Mouse (Mus musculus): ENCODE measurements around the gene Abcc5. TPM values are rescaled to one million over a fixed set of nuclear protein-coding genes. Genes with fewer than 3 reads are reported as not detected.
"Not testable (repeated sequence)": the region's sequence is repeated elsewhere in the genome, so short reads cannot be mapped to it uniquely, and the experiment has no call there.

Abcc5 gene
- total RNA-seq, 1 experiment from 2014 or later, result 65.5 TPM

DNA sequence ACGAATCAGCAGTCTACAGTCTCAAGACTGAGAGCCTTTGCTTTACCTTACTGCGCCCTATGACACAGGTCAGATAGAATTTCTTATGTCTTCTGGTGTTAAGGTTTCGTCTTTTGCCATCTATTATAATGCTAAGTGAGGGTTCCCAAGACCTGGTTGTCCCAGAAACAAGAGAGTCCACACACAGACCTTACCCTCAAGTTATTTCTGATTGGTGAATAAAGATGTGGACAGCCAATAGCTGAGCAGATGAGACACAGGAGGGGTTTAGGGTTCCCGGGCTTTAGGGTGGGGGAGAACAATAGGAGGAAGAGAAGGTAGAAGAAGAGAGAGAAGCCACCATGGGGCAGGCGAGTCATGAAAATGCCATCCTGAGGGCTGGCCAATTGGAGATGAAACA, 50.9 kb downstream of the Abcc5 start:
- no peak for ATAC-seq (replicated peaks; ENCODE audit: insufficient number of reproducible peaks, low FRiP score, low TSS enrichment, poor library complexity, severe bottlenecking)

DNA sequence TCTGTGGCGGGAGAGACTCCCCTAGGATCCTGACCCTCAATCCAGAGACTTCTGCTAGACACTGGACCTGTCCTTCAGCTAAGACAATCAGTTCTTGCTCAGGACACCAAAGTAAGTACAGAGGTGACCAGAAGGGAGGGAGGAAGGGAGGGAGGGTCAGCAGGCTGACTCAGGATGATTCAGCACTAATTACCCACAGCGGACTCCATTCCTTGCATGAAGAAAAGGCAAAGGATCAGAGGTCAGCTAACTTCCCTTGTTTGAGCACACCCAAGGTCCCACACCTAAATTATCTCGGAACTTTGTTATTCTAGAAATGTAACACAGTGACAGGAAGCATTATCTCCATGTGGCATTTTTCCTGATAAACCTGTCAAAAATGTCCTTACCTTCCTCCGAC, 54.5 kb downstream of the Abcc5 start:
- no peak for ATAC-seq (replicated peaks; ENCODE audit: insufficient number of reproducible peaks, low FRiP score, low TSS enrichment, poor library complexity, severe bottlenecking)

DNA sequence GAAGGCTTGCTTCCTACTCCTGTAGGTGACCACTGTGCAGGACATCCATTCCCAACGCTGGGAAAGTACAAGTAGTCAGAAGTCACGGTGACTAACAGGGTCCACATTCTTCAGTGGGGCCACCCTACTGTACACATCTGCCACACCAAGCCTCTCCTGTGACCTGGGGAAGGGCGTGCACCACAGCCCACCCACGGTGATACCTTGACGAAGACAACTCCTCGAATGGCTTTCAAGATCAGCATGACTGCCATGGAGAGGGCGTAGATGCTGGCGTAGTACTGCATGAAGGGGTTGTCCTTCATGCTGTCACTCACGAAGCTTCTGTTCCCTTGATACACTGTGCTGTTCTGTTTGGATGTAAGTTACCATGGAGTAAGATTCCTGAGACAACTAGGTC, 58.0 kb downstream of the Abcc5 start:
- ATAC-seq (replicated peaks; ENCODE audit: insufficient number of reproducible peaks, low FRiP score, low TSS enrichment, poor library complexity, severe bottlenecking), result no peak

DNA sequence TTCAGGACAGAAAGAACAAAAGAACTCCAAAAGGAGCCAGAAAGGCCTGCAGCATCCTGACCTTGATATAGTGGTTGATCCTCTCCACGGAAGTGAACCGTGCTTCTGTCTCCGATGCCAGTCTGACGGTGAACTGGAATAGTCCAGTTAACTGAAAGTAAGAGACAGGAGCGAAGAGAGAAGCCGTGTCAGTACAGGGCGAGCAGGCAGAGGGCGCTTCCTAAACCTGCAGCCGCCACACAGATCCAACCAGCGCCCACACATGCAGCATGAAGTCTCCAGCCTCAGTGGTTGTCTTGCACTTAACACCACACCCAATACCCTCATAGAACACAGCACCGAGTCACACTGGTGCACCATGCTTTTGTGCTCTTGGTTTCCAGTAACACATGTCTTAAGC, 64.1 kb downstream of the Abcc5 start:
- ATAC-seq (replicated peaks; ENCODE audit: insufficient number of reproducible peaks, low FRiP score, low TSS enrichment, poor library complexity, severe bottlenecking), result no peak

DNA sequence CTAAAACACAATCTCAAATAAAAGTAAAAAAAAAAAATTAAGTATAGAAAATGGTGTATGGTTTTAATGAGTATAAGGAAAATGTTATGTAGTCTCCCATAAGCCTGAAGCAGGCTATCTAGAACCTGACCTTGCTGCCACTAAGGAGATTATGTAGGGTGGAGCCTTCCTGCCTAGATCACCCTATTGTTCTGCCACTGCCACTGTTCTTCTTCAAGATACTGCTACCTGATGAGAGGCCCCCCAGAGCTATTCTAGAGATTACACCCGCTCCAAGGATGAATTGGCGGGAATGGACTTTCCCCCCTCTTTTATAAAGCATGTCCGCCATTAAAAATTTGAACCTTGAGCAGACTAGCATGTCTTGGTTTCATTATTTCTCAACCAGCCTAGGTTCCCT, 64.7 kb downstream of the Abcc5 start:
- ATAC-seq (replicated peaks; ENCODE audit: insufficient number of reproducible peaks, low FRiP score, low TSS enrichment, poor library complexity, severe bottlenecking), result not testable (repeated sequence)

DNA sequence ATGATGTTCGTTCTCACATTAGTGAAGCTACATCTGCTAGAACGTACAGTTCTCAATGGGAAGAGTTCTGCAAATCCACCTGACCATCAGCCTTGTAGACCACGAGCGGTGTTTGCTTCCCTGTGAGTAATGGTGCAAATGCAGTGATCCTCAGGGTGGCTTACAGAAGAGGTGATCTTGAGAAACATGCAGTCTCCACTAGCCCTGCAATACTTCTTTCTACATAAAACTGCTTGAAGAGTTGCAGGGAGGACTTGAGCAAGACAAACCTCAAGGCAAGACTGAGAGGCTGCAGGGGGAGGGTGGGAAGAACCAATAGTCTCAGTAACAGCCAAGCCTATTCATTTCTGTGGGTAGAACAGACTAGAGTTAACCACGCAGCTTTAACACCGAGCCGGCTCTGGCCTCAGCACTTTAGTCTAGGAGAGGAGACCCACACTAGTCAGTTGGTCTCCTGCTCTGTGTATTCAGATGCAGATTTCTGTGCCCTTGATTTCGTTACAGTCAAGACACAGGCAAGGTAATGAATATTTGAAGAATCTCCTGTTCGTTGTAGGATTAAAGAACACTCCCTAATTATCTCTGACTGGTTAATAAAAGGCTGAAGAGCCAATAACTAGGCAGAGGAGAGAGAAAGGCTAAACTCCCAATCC, 66.4 kb downstream of the Abcc5 start:
- ATAC-seq (replicated peaks; ENCODE audit: insufficient number of reproducible peaks, low FRiP score, low TSS enrichment, poor library complexity, severe bottlenecking), result 0 out of 2 replicates have a peak, but pooled peaks have one; percentile 11

DNA sequence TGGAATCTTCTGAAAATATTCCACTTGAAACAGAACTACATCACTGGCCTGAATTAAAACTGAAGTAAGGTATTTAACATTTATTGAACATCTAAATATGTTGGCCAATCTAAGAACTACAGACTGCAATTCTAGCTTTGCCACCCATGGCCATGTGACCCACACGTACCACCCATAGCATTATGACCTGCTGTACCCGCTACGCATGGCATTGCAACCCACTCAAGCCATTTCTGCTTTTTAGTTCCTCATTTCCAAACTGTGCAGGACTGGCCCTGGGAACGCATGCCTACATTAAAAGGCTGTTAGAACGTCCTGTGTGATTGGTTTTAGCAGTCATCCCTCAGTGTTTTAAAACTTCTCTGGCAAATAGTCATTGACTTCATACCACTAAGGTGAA, 68.4 kb downstream of the Abcc5 start:
- ATAC-seq (replicated peaks; ENCODE audit: insufficient number of reproducible peaks, low FRiP score, low TSS enrichment, poor library complexity, severe bottlenecking), result peak; percentile 97

DNA sequence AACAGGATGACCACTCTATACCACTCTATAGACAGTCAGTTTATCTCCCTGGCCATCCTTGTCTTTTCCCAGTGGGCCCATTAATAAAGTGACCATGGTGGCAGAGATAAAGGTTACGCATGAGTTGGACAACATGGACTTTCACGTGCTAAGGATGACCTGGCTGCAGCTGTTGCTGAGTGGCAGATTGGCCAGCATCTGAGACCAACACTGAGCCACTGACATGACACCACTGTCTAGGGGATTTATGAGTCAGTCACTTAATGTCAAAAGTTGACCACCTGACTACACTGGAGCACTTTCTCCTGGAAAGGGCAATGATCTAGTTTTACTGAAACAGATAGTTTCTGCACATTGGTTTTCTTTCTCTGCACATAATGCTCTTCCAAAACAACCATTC, 71.4 kb downstream of the Abcc5 start:
- no peak for ATAC-seq (replicated peaks; ENCODE audit: insufficient number of reproducible peaks, low FRiP score, low TSS enrichment, poor library complexity, severe bottlenecking)

DNA sequence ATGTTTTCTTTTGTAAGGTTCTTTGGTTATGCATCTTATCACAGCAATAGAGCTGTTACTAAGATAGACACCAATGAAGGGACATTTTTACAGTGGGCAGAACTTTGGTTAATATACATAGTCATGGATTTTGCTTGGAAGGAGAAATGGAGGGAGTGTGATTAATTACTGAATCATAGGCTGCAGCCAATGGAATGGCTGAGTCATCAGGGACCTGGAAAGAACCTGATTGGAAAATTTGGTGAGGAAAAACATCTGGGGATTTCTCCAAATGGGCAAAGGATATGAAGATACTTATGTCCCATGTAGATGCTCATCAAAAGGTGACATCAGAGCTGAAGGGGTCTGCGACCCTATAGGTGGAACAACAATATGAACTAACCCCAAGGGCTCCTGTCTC, 72.2 kb downstream of the Abcc5 start:
- ATAC-seq (replicated peaks; ENCODE audit: insufficient number of reproducible peaks, low FRiP score, low TSS enrichment, poor library complexity, severe bottlenecking), result no peak

DNA sequence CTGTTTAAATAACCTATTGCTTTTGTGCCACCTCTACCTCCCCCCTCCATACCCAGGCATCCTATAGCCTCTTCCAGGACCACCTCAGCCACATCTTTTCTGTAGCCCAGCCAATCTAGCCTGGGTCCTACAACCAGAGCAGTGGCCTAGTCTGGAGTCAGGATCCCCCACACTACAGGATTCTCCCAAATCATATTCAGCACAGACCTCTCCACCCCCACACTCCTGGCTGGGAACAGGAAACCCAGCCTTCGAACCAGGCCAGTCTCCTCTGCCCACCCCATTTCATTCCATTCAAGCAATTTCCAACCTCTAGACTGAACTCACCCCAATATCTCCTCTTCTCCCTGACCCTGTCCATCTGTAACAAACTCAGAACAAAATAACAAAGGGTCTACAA, 80.7 kb downstream of the Abcc5 start:
- no peak for ATAC-seq (replicated peaks; ENCODE audit: insufficient number of reproducible peaks, low FRiP score, low TSS enrichment, poor library complexity, severe bottlenecking)

DNA sequence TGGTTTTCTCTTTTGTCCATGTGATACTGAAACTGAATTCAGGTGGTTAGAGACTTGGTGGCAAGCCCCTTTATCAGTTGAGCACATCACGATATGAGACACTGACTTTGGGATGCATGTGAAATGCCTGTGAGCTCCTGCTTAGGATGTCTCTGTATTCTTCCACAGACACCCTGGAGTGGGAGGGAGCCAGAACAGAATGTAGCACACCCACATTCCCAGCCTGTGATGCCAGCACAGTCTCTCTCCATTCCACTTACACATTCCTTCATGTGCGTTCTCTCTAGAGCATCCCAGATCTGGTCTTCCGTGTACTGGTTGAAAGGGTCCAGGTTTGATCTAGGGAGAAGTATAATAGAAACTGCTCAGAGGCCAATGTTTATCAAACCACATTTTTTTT, 87.6 kb downstream of the Abcc5 start:
- no peak for ATAC-seq (replicated peaks; ENCODE audit: insufficient number of reproducible peaks, low FRiP score, low TSS enrichment, poor library complexity, severe bottlenecking)

DNA sequence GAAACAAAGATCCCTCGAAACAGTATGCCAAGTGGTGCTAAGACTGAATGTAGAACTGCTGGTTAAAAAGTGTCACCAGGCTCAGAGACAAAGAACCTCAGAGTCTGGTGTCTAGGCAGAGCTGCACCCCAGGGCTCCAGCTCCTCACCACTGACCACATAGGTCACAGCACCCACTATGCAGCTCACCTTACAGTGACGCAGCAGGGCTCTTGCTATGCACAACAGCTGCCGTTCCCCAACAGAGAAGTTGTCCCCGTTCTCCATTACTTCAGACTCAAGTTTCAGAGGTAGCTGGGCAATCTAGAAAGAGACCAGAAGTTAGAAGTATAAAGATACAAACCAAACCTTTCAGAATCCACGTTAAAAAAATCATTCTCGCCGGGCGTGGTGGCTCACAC, 91.3 kb downstream of the Abcc5 start:
- ATAC-seq (replicated peaks; ENCODE audit: insufficient number of reproducible peaks, low FRiP score, low TSS enrichment, poor library complexity, severe bottlenecking), result no peak

DNA sequence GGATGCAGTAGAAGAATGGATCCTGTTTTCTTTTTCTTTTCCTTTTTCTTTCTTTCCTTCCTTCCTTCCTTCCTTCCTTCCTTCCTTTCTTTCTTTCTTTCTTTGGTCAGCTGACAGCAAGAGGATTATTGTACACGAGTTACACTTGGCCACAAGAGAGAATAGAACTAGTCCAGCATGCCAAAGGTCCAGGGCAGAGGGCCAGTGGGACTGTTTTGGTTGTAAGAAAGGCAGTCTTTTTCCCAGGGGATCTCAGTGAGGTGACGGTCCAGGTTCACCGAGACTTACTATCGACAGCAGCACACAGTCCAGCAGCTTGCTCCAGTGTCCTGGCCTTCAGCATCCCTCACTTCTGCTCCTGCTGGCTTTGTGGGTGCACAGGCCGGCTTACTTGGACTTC, 97.9 kb downstream of the Abcc5 start:
- no peak for ATAC-seq (replicated peaks; ENCODE audit: insufficient number of reproducible peaks, low FRiP score, low TSS enrichment, poor library complexity, severe bottlenecking)

DNA sequence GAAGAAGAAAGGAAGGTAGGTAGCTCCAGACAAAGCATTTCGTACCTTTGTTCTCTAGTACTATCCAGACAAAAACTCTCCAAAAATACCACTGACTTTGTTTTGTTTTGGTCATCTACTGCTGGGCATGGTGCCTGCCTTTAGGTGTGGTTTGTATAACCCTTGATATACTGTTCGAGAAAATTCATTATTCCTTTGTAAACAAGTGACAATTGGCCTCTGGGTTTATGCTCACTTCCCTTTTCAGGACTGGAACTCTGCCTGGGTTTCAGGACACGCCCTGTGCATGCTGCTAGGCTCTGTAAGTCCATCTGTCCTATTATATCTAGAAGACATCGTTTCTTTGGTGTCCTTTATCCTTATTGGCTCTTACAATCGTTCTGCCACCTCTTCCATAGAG, 100.9 kb downstream of the Abcc5 start, which contains the start of gene Cyp2ab1:
TSS of gene Cyp2ab1 (minus strand) at position 119 of the 400 bp plus-strand sequence.
- peak; percentile 79 for ATAC-seq (replicated peaks; ENCODE audit: insufficient number of reproducible peaks, low FRiP score, low TSS enrichment, poor library complexity, severe bottlenecking)

DNA sequence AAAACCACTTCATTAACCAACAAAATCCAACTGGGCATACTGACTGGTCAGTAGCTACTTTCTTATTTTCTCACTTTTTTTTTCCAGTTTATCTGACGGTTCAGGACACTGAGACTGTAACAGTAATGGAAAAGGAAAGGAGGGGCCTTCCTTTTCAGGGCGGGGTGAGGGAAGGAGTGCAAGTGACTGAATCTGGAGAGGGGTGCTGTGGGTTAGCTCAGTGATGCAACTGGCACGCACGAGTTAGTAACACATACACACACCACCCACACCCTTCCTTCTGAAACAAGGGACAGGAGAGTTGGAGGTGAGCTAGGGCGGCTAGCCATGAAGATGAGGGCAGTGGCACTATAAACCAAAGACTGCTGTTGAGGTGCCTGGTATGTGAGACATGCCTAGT, 102.3 kb downstream of the Abcc5 start:
- peak; percentile 87 for ATAC-seq (replicated peaks; ENCODE audit: insufficient number of reproducible peaks, low FRiP score, low TSS enrichment, poor library complexity, severe bottlenecking)

DNA sequence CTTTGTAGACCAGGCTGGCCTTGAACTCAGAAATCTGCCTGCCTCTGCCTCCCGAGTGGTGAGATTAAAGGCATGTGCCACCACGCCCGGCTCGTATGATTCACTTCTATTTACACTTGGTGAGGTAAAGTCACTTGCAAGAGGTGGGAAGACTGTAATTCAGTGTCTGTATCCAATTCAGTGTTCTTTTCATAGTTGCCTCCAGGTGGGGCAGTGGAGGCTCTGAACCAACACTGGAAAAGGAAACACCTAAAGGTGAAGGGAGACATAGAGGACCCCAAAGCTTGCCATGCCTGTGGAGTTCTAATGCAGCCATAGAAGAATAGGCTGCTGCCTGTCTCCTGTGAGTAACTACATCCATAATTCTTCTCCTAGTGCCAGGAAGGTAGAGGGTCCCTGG, 103.9 kb downstream of the Abcc5 start:
- no peak for ATAC-seq (replicated peaks; ENCODE audit: insufficient number of reproducible peaks, low FRiP score, low TSS enrichment, poor library complexity, severe bottlenecking)

DNA sequence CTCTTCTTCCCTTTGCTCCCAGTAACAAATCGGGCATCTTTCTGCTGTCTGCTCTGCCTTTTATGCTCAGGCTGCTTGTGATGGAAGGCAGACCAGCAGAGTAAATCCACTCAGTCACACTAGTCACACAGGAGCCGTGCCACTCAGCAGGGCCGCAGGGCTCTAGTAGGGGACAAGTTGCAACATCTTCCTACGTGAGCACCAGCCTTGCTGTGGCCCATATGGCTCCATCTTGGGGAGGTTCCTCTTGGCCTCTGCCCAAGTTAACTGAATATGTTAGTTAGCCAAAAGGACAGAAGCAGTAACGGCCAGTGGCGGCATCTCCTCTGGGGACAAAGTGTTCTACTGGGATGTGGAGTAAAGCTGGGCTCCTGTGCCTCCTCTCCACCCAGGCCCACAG, 109.4 kb downstream of the Abcc5 start:
- ATAC-seq (replicated peaks; ENCODE audit: insufficient number of reproducible peaks, low FRiP score, low TSS enrichment, poor library complexity, severe bottlenecking), result peak; percentile 94

DNA sequence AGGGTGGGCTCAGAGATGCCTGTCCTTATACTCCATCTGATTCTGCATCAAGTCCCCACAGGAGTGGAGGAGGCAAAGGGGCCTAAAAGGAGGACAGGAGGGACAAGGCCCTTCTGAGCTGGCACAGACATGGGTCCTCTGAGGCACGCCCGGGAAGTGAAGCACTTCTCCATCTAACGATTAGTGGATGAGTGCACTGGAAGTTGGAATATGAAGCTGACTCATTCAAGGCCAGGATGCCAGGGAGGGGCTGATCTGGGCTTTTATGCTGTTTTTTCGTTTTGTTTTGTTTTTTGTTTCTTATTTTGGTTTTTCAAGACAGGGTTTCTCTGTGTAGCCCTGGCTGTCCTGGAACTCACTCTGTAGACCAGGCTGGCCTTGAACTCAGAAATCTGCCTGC, 110.9 kb downstream of the Abcc5 start:
- ATAC-seq (replicated peaks; ENCODE audit: insufficient number of reproducible peaks, low FRiP score, low TSS enrichment, poor library complexity, severe bottlenecking), result no peak

DNA sequence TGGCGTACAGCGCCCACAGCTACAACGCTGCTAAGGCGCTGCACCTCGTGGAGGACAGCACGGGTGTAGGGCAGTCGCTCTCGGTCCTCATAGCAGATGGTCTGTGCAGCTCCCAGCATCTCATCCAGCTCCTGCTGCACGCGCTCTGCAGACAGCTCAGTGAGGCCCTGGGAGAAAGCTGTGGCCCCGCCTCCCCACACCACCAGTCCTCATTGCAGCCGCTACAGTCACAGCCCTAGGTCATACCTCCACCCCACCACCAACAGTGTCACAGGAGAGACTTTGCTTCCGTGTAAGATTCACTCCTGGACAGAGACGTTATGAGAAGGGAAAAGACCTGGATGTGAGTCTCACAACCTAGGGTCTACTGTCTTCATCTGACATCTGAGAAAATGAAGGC, 113.9 kb downstream of the Abcc5 start:
- ATAC-seq (replicated peaks; ENCODE audit: insufficient number of reproducible peaks, low FRiP score, low TSS enrichment, poor library complexity, severe bottlenecking), result no peak

DNA sequence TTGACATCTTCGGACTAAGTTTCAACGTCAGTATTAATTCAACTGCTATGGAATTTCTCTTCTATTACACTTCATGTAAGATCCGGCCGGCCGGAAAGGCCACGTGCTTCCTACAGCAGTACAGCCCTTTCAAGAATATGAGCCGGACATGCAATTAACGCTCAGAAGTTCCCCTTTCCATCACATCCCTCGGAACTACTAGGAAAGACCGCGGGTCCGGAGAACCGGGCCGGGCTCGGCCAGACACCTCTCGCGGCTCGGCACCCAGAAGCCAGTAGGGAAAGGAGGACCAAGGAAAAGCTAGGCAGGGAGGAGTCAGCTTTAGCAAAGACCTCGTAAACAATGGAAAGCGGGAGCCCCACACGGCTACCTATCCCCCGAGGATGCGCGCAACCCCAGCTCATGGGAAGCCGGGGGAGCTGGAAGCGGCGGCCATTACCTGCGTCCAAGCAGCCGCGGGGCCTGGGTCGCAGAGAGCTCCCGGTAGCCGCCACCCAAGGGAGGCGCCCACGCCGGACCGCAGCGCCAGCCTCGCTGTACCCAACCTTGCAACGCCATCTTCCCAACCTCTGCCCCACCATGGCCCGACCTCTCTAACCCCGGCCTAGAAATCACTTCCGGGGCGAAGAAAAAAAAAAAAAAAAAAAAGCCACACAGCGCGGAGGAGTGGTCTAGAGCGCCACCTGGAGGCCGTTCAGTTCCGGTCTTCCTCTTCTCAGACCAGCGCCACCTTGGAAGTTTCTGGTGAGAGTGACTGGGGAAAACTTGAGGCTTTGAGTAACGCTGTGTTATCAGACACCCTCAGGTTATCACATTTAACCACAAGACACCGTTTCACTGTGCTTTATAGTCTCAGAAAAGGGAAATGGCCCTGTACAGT, 124.2 kb downstream of the Abcc5 start, which contains the start of gene Parl:
TSS of gene Parl (minus strand) at position 618 of the 880 bp plus-strand sequence.
- ATAC-seq (replicated peaks; ENCODE audit: insufficient number of reproducible peaks, low FRiP score, low TSS enrichment, poor library complexity, severe bottlenecking), result peak; percentile 79
